In genomic region chr1:128330313-128330712, GRCm38 (mm10) we compare ENCODE assay signal across 12 mouse cellular contexts. TPM values are rescaled to one million over a fixed set of nuclear protein-coding genes. Genes with fewer than 3 reads are reported as not detected.
"Had no signal": no experiment of that assay in that cellular context is flagged by ENCODE, and none has a peak within 500 bp of the region (broad histone marks: within the 10 kb centered on the region; RNA-seq: fewer than 3 reads in every experiment).

No protein-coding gene starts in this region.

- H3K9ac ChIP-seq: limb, embryonic 12.5 days; midbrain, embryonic 12.5 days had no signal

- H3K9me3 ChIP-seq: limb, embryonic 12.5 days; megakaryocyte, embryonic 14.5 days; midbrain, embryonic 12.5 days had no signal

- H3K4me2 ChIP-seq: limb, embryonic 12.5 days; midbrain, embryonic 12.5 days had no signal

- H3K27me3 ChIP-seq: limb, embryonic 12.5 days; megakaryocyte, embryonic 14.5 days; midbrain, embryonic 12.5 days had no signal

- H3K4me1 ChIP-seq: limb, embryonic 12.5 days; midbrain, embryonic 12.5 days had no signal

- H3K4me3 ChIP-seq: left cerebral cortex, adult 2 months; limb, embryonic 12.5 days; megakaryocyte, embryonic 14.5 days; midbrain, embryonic 12.5 days had no signal

- ATAC-seq: midbrain, embryonic 16.5 days had no signal

- H3K27ac ChIP-seq: left cerebral cortex, adult 2 months; limb, embryonic 12.5 days; midbrain, embryonic 12.5 days had no signal

- DNase-seq: kidney, adult 18-20 months; kidney, postnatal 10 days; kidney, postnatal 4 days; lung, adult 18-20 months; thymus, adult 18-20 months; thymus, postnatal 14 days had no signal

RNA-seq across cellular contexts. Expression of gene Lct, which starts 2.2 kb away (rescaled TPM):
- total RNA-seq: liver, adult 2 months had no signal
- polyA plus RNA-seq: liver, adult 2 months had no signal
